Mouse (Mus musculus) central nervous system, embryonic 11.5 days (tissue): Measurements from ENCODE around the gene Zfp980. TPM values are rescaled to one million over a fixed set of nuclear protein-coding genes. Genes with fewer than 3 reads are reported as not detected.

Experiments used
- polyA plus RNA-seq: library from polyadenylated mRNA; depleted of rRNA; stranded (reverse); fragments of >200 nt; gene quantifications from 2 replicates; pipeline ENCODE4 v1.2.3, GENCODE M21; 2012; rRNA removed

The Zfp980 gene
- polyA plus RNA-seq = 0.06 and 0.11 TPM in 2 replicates

GRCm38 (mm10) chr4:145670385-145670784, at the start of gene Zfp980:
Zfp980 (plus strand) TSS chr4:145670685.

Other genes with a start within 250 kb of the Zfp980 start
- gene Zfp990, start 159.9 kb upstream of the Zfp980 start, polyA plus RNA-seq = 0.01 TPM in 1 of 2 replicates, not detected in the other
- gene Gm13212, start 85.5 kb upstream of the Zfp980 start, polyA plus RNA-seq = 0.48 and 1.1 TPM in 2 replicates
- gene Zfp986, start 198.1 kb downstream of the Zfp980 start, polyA plus RNA-seq = 0.06 TPM in 1 of 2 replicates, not detected in the other